Mouse (Mus musculus): ENCODE measurements around the gene Fnd3c2. TPM values are rescaled to one million over a fixed set of nuclear protein-coding genes. Genes with fewer than 3 reads are reported as not detected.

Fnd3c2 gene
- polyA plus RNA-seq, 2 experiments, result 0.04 TPM; not detected in 1

GRCm38 (mm10) chrX:106186713-106187649, 68.2 kb downstream of the Fnd3c2 start, which contains the start of gene Pgk1:
Pgk1 (plus strand) TSS chrX:106187100.
- 16% methylated on average over 41 of the region's 55 CpGs for WGBS
- Histone ChIP-seq H3K4me3 (replicated peaks; ENCODE audit: low read length) (peak within 1 kb of the TSS; percentile 50), H3K9me3 (ENCODE audit: control insufficient read depth, low read length) (no peaks in the 10 kb centered on the region), H3K27me3 (ENCODE audit: control insufficient read depth, insufficient read depth, low read length) (no peaks in the 10 kb centered on the region), H3K27ac (replicated peaks; ENCODE audit: low read depth, low read length) (peak within 1 kb of the TSS; percentile 86), H3K36me3 (ENCODE audit: control insufficient read depth, insufficient read depth, low read length) (no peaks in the 10 kb centered on the region), H3K4me1 (ENCODE audit: control insufficient read depth, insufficient read depth, low read length) (no peaks in the 10 kb centered on the region), H3K9ac (ENCODE audit: low read depth, low read length, severe bottlenecking) (peak within 1 kb of the TSS; percentile 56), H3K4me2 (replicated peaks; ENCODE audit: low read depth, low read length, severe bottlenecking) (peak within 1 kb of the TSS; percentile 50)
- peak; percentile 24; the same call in 1 of the 2 replicates for TF ChIP-seq POLR2A (IDR thresholded peaks at IDR 0.05; ENCODE audit: borderline replicate concordance, extremely low read depth, insufficient read depth, insufficient read length)
- DNase-seq (ENCODE audit: low spot score) (peak; percentile 93), ATAC-seq (ENCODE audit: low FRiP score, low read depth) (peak; percentile 96)

DNA sequence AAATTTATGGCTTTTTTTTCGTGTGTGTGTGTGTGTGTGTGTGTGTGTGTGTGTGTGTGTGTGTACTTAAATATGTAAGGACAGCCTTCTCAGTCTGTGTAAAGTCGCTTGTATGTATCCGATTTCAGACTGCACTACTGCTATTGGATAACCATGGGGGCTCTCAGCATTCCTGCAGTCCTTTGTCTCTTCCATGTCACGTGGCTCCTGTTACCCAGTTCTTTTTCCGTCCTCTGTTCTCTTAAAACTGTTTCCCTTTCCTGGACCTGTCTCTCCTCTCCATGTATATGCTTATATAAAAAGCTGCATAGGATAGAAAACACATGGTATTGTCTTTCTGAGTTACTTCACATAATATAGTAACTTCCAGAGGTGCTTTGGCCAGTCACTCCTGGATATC, 69.5 kb downstream of the Fnd3c2 start:
- Histone ChIP-seq H3K27ac (replicated peaks; ENCODE audit: low read depth, low read length) (peak overlapping the region; percentile 86), H3K27me3 (ENCODE audit: control insufficient read depth, insufficient read depth, low read length) (no peaks in the 10 kb centered on the region), H3K9ac (ENCODE audit: low read depth, low read length, severe bottlenecking) (no peak overlapping the region), H3K9me3 (ENCODE audit: control insufficient read depth, low read length) (no peaks in the 10 kb centered on the region), H3K4me2 (replicated peaks; ENCODE audit: low read depth, low read length, severe bottlenecking) (peak overlapping the region; percentile 45; the same call in 1 of the 2 replicates), H3K4me1 (ENCODE audit: control insufficient read depth, insufficient read depth, low read length) (no peaks in the 10 kb centered on the region), H3K36me3 (ENCODE audit: control insufficient read depth, insufficient read depth, low read length) (no peaks in the 10 kb centered on the region), H3K4me3 (replicated peaks; ENCODE audit: low read length) (no peak overlapping the region)
- ATAC-seq (ENCODE audit: low FRiP score, low read depth) (peak; percentile 68), DNase-seq (ENCODE audit: low spot score) (peak; percentile 68)
- WGBS, result 28% methylated on average over 5 of the region's 5 CpGs
- TF ChIP-seq POLR2A (IDR thresholded peaks at IDR 0.05; ENCODE audit: borderline replicate concordance, extremely low read depth, insufficient read depth, insufficient read length), result no peak

Other genes with a start within 250 kb of the Fnd3c2 start
- gene Magt1, start 243.5 kb downstream of the Fnd3c2 start, polyA plus RNA-seq (2012; rRNA removed), result 24.3 and 26.8 TPM in 2 replicates
- 55.3 and 60.1 TPM in 2 replicates for gene Magt1, start 243.5 kb downstream of the Fnd3c2 start, polyA plus RNA-seq (2014; fragmentation: Nextera tagmentation; extraction: Ambion mirVana)
- 241 and 276 TPM in 2 replicates for gene Cox7b, start 239.7 kb downstream of the Fnd3c2 start, polyA plus RNA-seq (2012; rRNA removed)
- 371 and 402 TPM in 2 replicates for gene Cox7b, start 239.7 kb downstream of the Fnd3c2 start, polyA plus RNA-seq (2014; fragmentation: Nextera tagmentation; extraction: Ambion mirVana)
- 10.3 and 10.7 TPM in 2 replicates for gene Atp7a, start 228.1 kb downstream of the Fnd3c2 start, polyA plus RNA-seq (2012; rRNA removed)
- 30.0 and 34.6 TPM in 2 replicates for gene Atp7a, start 228.1 kb downstream of the Fnd3c2 start, polyA plus RNA-seq (2014; fragmentation: Nextera tagmentation; extraction: Ambion mirVana)
- 0.68 and 0.84 TPM in 2 replicates for gene Tlr13, start 112.2 kb downstream of the Fnd3c2 start, polyA plus RNA-seq (2012; rRNA removed)
- gene Tlr13, start 112.2 kb downstream of the Fnd3c2 start, polyA plus RNA-seq (2014; fragmentation: Nextera tagmentation; extraction: Ambion mirVana), result 0.76 and 1.2 TPM in 2 replicates
- 329 and 352 TPM in 2 replicates for gene Pgk1, start 68.3 kb downstream of the Fnd3c2 start, polyA plus RNA-seq (2012; rRNA removed)
- gene Pgk1, start 68.3 kb downstream of the Fnd3c2 start, polyA plus RNA-seq (2014; fragmentation: Nextera tagmentation; extraction: Ambion mirVana), result 312 and 332 TPM in 2 replicates
- gene Taf9b, start 34.2 kb downstream of the Fnd3c2 start, polyA plus RNA-seq (2012; rRNA removed), result 7.8 and 8.2 TPM in 2 replicates
- gene Taf9b, start 34.2 kb downstream of the Fnd3c2 start, polyA plus RNA-seq (2014; fragmentation: Nextera tagmentation; extraction: Ambion mirVana), result 8.1 and 10.6 TPM in 2 replicates
- gene Fndc3c1, start 230.0 kb upstream of the Fnd3c2 start, polyA plus RNA-seq (2012; rRNA removed), result 16.9 and 19.2 TPM in 2 replicates
- 14.0 and 15.4 TPM in 2 replicates for gene Fndc3c1, start 230.0 kb upstream of the Fnd3c2 start, polyA plus RNA-seq (2014; fragmentation: Nextera tagmentation; extraction: Ambion mirVana)